Mouse (Mus musculus) megakaryocyte, embryonic 14.5 days (primary cell): ENCODE data around the gene Pnpla3.

ENCODE experiments used
- FLI1 ChIP-seq: IDR thresholded peaks from 2 replicates; pipeline ENCODE4 v1.6.1; 2012; ENCODE audit warnings: low read length, inconsistent platforms, mixed read lengths
- GATA1 ChIP-seq: IDR thresholded peaks from 3 replicates; pipeline ENCODE4 v1.6.1; 2012; ENCODE audit warnings: mixed read lengths, low read length, inconsistent platforms, borderline replicate concordance

GRCm38 (mm10) chr15:84169511-84169910 is 1.9 kb downstream of the Pnpla3 start:
- TF ChIP-seq GATA1 (no peak), FLI1 (no peak)
